Mouse (Mus musculus): Measurements from ENCODE around the gene Fcer1g.

The Fcer1g gene

GRCm38 (mm10) chr1:171212854-171213253, 21.3 kb downstream of the Fcer1g start:
- DNase-seq, result no peak

GRCm38 (mm10) chr1:171209409-171209808, 24.8 kb downstream of the Fcer1g start:
- no peak for DNase-seq

- no peak for DNase-seq
Observed at GRCm38 (mm10) chr1:171205704-171206493, 28.3 kb downstream of the Fcer1g start.

- no peak for DNase-seq
Observed at GRCm38 (mm10) chr1:171204249-171204644, 29.9 kb downstream of the Fcer1g start.

GRCm38 (mm10) chr1:171203471-171204248, 30.5 kb downstream of the Fcer1g start:
- DNase-seq, result no peak

- DNase-seq, result no peak
Observed at GRCm38 (mm10) chr1:171200769-171201168, 33.4 kb downstream of the Fcer1g start.

- no peak for DNase-seq
Observed at GRCm38 (mm10) chr1:171199532-171199931, 34.6 kb downstream of the Fcer1g start.

- peak; percentile 28 for DNase-seq
Observed at GRCm38 (mm10) chr1:171195887-171196397, 38.2 kb downstream of the Fcer1g start, which contains the start of gene Pcp4l1. Pcp4l1 (minus strand) TSS chr1:171196268.

- DNase-seq, result no peak
Observed at GRCm38 (mm10) chr1:171195046-171195822, 38.9 kb downstream of the Fcer1g start.

- DNase-seq, result no peak
Observed at GRCm38 (mm10) chr1:171193911-171194830, 40.0 kb downstream of the Fcer1g start.

- DNase-seq, result no peak
Observed at GRCm38 (mm10) chr1:171193093-171193840, 40.9 kb downstream of the Fcer1g start.

GRCm38 (mm10) chr1:171192283-171192682, 41.9 kb downstream of the Fcer1g start:
- DNase-seq, result no peak

GRCm38 (mm10) chr1:171190832-171191231, 43.3 kb downstream of the Fcer1g start:
- DNase-seq, result no peak

- DNase-seq, result no peak
Observed at GRCm38 (mm10) chr1:171189476-171190114, 44.6 kb downstream of the Fcer1g start.

GRCm38 (mm10) chr1:171189046-171189445, 45.1 kb downstream of the Fcer1g start:
- DNase-seq, result no peak

- no peak for DNase-seq
Observed at GRCm38 (mm10) chr1:171187851-171188700, 46.1 kb downstream of the Fcer1g start.

GRCm38 (mm10) chr1:171185655-171186054, 48.5 kb downstream of the Fcer1g start:
- no peak for DNase-seq

GRCm38 (mm10) chr1:171184314-171184713, 49.9 kb downstream of the Fcer1g start:
- DNase-seq, result no peak

GRCm38 (mm10) chr1:171183620-171184019, 50.5 kb downstream of the Fcer1g start:
- DNase-seq, result no peak

- no peak for DNase-seq
Observed at GRCm38 (mm10) chr1:171183025-171183424, 51.1 kb downstream of the Fcer1g start.

Data from right cerebral cortex, postnatal 25 days (tissue).